Mouse (Mus musculus) CH12.LX (cell line): ENCODE results near the gene Frmd4a.

ENCODE experiments used
- CHD2 ChIP-seq: IDR thresholded peaks from 2 replicates; pipeline ENCODE4 v1.6.1; 2011; ENCODE audit warnings: low read length, improper control_type of control experiment
- CTCF ChIP-seq, 2 experiments: IDR thresholded peaks in 1 of 2; conservative IDR thresholded peaks in 1 of 2; 2 replicates each; pipeline ENCODE4 v1.5.1; 2011 to 2012; ENCODE audit warnings: low read depth in 2 of 2, low read length in 2 of 2, improper control_type of control experiment in 1 of 2, inconsistent platforms in 1 of 2, mild to moderate bottlenecking in 1 of 2, moderate library complexity in 1 of 2
- EP300 ChIP-seq: IDR thresholded peaks from 2 replicates; pipeline ENCODE4 v1.6.1; 2011; ENCODE audit warnings: low read length, improper control_type of control experiment
- GABPA ChIP-seq: IDR thresholded peaks from 2 replicates; pipeline ENCODE4 v1.6.1; 2012; ENCODE audit warnings: low read depth, low read length, improper control_type of control experiment, inconsistent platforms; ENCODE audit not compliant: insufficient replicate concordance
- MAZ ChIP-seq: IDR thresholded peaks from 2 replicates; pipeline ENCODE4 v1.6.1; 2012; ENCODE audit warnings: low read depth, mild to moderate bottlenecking, inconsistent platforms, low read length, improper control_type of control experiment, moderate library complexity
- POLR2A ChIP-seq: IDR thresholded peaks from 2 replicates; pipeline ENCODE4 v1.6.1; 2011; ENCODE audit warnings: low read depth, mild to moderate bottlenecking, improper control_type of control experiment, low read length
- RAD21 ChIP-seq: IDR thresholded peaks from 2 replicates; pipeline ENCODE4 v1.6.1; 2011; ENCODE audit warnings: low read depth, mild to moderate bottlenecking, low read length, improper control_type of control experiment, moderate library complexity
- RCOR1 ChIP-seq: conservative IDR thresholded peaks from 2 replicates; pipeline ENCODE4 v1.6.1; 2012; ENCODE audit warnings: low read depth, mild to moderate bottlenecking, inconsistent platforms, low read length, improper control_type of control experiment
- TBP ChIP-seq: conservative IDR thresholded peaks from 2 replicates; pipeline ENCODE4 v1.6.1; 2011; ENCODE audit warnings: low read depth, low read length, improper control_type of control experiment
- TCF12 ChIP-seq: IDR thresholded peaks from 2 replicates; pipeline ENCODE4 v1.6.1; 2014; ENCODE audit warnings: low read depth, mild to moderate bottlenecking, inconsistent platforms, low read length, improper control_type of control experiment
- UBTF ChIP-seq: IDR thresholded peaks from 2 replicates; pipeline ENCODE4 v1.6.1; 2012; ENCODE audit warnings: low read depth, mild to moderate bottlenecking, inconsistent platforms, low read length, improper control_type of control experiment, moderate library complexity
- USF2 ChIP-seq: conservative IDR thresholded peaks from 2 replicates; pipeline ENCODE4 v1.6.1; 2011; ENCODE audit warnings: low read depth, low read length, improper control_type of control experiment
- ZC3H11A ChIP-seq: IDR thresholded peaks from 2 replicates; pipeline ENCODE4 v1.6.1; 2012; ENCODE audit warnings: low read depth, mild to moderate bottlenecking, inconsistent platforms, low read length, improper control_type of control experiment

- TF ChIP-seq CTCF (conservative IDR thresholded peaks at IDR 0.05 in 1 of 2, IDR thresholded peaks at IDR 0.05 in 1 of 2; ENCODE audit: low read depth in 2 of 2, low read length in 2 of 2) (no peak), RCOR1 (no peak), EP300 (no peak), POLR2A (no peak), USF2 (no peak), CHD2 (no peak), TCF12 (no peak), ZC3H11A (no peak), MAZ (no peak), UBTF (no peak), GABPA (no peak), RAD21 (no peak), TBP (no peak)
Measured at GRCm38 (mm10) chr2:4591647-4592046, 574.1 kb downstream of the Frmd4a start.
